Mouse (Mus musculus) cerebellum, adult 11 months (tissue): ENCODE results near the gene Lifr.

ENCODE experiments used
- DNase-seq: peaks from one replicate; pipeline ENCODE4 v3.0.0; 2022

Lifr gene

GRCm38 (mm10) chr15:7081795-7082194 lies 8.6 kb upstream of the Lifr start:
- DNase-seq, result no peak

GRCm38 (mm10) chr15:7082901-7083300 lies 7.5 kb upstream of the Lifr start:
- no peak for DNase-seq

GRCm38 (mm10) chr15:7084780-7085497 lies 5.5 kb upstream of the Lifr start:
- no peak for DNase-seq

- no peak for DNase-seq
These were observed 1.7 kb upstream of the Lifr start for GRCm38 (mm10) chr15:7088691-7089090.

- no peak for DNase-seq
These were observed 1.9 kb downstream of the Lifr start for GRCm38 (mm10) chr15:7092321-7092720.

- no peak for DNase-seq
These were observed 9.0 kb downstream of the Lifr start for GRCm38 (mm10) chr15:7099406-7099805.

DNA sequence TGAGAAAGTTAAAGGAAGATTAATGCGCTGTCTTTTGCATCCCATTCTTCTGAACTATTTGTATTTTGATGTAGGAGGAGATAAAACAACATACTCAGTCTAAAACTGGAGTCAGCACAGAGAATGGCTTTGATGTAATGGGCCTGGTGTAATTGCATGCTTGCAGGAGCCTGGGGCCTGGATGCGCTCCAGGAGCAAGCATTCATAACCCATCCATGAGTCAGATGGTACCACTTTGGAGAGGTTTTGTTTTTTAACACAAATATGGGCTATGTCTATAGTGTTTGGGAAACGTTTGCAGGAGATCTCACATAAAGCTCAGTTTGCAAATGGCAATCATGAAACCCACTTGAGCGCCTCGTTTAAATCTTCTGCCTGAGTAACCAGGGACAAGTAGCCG lies 9.8 kb downstream of the Lifr start:
- no peak for DNase-seq

DNA sequence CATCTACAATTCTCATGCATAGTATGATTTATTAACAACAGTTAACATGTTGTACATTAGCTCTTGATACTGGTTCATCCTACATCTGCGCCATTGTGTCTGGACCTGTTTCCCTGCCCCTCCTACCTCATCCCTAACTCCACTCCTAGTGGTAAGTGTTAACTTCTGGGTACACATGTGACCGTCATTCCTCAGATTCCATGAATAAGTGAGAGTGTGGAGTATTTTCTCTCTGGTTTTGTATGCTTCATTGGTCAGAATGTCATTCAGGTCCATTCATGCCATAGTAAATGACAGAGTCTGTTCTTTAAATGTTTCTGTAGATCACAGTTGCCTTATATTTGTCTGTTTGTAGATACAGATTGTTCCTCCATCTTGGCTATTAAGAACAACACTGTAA lies 12.6 kb downstream of the Lifr start:
- no peak for DNase-seq

GRCm38 (mm10) chr15:7105224-7105623 lies 14.8 kb downstream of the Lifr start:
- no peak for DNase-seq

- no peak for DNase-seq
These were observed 17.7 kb downstream of the Lifr start for GRCm38 (mm10) chr15:7108160-7108559.

DNA sequence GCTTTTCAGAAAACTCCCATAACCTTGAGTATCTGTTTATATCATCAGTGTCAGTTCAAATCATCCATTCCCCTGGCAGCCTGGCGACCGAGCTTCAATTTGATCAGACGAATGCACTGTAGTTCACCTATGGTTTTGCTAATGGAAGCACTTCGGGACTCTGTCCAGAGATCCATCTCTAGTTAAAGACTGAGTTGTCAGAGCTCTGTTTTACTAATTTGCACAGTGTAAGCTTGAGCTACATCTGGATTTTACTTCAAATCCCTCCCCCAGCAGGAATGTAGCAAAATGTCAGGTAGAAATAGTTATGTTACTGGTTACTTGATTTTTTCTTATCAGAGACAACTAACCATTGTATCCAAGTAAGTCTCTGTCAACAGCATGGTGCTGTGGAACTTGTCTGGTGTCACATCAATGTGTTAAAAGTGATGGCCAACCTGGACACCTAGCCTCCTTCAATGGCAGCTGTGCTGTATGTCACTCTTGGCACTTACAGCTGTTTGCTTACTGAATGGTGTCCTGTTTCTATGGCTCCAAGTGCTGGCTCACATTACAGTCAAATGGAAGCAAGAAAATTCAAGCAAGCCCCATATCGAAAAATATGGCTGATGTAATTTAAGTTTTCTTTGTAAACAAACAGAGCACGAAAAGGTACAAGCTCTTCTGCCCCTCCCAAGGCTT lies 22.0 kb downstream of the Lifr start:
- no peak for DNase-seq

GRCm38 (mm10) chr15:7113906-7114305 lies 23.5 kb downstream of the Lifr start:
- DNase-seq, result no peak

DNA sequence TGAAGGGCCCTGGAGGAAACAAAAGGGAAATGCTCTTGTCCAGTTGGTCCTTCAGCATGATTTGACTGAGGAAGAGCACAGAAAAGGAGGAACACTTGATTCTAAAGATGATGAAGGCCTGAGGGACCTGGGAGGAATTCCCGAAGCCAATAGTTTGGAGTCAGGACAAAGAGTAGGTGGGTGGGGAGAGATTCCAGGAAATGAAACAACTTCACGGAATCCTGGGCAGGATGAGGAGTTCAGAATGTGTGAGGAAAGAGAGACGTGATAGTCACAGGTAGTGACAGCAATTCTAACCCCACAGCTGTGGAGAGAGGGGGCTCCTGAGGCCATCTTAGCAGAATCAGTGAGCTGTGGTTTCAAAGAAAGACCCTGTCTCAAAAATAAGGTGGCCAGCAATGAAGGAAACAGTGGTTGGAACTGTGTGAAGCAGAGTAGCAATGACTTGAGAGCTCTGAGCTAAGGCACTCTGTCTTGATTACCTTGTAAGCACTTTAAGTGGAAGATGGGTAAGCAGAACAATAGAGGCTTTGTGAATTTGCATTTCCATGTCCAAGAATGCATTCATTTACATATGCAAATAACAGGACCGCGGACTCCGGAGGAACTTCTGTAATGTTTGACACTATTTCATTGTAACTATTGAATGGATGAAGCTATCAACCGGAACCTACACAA lies 25.1 kb downstream of the Lifr start:
- DNase-seq, result no peak

DNA sequence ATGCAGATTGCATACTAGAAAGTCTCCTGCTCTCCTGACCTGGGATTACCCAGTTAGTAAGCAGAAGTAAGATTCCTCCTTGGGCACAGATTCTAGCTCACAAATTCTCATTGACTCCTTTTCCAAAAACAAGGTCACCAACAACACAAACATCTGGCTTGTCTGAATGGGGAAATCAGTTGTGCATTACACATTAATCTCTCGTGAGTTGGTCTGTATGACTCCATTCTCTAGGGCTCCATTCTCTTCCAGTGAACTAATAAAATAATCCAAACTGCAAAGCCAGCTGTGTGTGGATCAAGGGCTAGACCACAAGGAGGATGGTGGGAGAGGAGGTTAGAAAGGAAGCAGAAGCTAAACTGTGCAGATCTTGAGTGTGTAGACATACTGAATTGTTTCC lies 25.8 kb downstream of the Lifr start:
- no peak for DNase-seq

DNA sequence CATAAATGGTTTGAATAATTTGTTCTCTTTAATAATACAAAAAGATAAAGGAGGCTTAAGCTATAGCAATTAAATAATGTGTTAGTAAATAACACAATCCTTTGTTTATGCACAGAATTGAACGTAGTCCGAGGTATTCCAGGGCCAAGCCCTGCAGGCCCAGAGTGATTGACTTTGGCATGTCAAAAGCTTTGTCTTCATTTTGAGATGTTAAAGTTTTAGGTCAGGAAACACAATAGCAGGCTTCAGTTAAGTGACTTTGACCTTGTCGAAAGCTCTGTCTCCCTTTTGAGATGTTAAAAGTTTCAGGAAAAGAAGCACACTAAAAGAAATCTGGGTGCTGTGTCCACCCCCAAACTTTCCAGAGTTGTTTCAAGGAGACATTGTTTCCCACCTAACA lies 26.3 kb downstream of the Lifr start:
- no peak for DNase-seq

GRCm38 (mm10) chr15:7117944-7118343 lies 27.5 kb downstream of the Lifr start:
- DNase-seq, result no peak

DNA sequence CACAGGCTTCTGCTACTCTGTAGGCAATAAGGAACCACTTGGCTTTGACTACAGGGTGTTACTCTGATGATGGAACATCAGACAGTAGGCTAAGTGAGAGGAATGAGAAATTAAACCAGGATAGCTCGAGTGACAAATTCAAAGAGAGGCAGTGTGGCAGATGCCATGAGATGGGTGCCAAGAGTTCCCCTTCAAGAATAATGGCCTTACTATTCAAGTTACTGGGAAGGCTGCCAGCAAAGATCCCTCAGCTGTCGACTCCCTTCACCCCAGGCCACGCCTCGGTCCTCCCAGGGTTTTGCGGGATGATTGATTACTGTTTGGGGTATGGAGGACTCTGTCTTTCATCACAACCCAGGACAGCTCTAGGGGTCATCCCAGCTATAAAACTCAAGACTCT lies 28.4 kb downstream of the Lifr start:
- DNase-seq, result no peak

- no peak for DNase-seq
These were observed 29.6 kb downstream of the Lifr start for GRCm38 (mm10) chr15:7119930-7120512.

- DNase-seq, result no peak
These were observed 33.5 kb downstream of the Lifr start for GRCm38 (mm10) chr15:7123781-7124450.

- no peak for DNase-seq
These were observed 35.8 kb downstream of the Lifr start for GRCm38 (mm10) chr15:7126171-7126570.

GRCm38 (mm10) chr15:7128627-7129126 lies 38.3 kb downstream of the Lifr start:
- no peak for DNase-seq

DNA sequence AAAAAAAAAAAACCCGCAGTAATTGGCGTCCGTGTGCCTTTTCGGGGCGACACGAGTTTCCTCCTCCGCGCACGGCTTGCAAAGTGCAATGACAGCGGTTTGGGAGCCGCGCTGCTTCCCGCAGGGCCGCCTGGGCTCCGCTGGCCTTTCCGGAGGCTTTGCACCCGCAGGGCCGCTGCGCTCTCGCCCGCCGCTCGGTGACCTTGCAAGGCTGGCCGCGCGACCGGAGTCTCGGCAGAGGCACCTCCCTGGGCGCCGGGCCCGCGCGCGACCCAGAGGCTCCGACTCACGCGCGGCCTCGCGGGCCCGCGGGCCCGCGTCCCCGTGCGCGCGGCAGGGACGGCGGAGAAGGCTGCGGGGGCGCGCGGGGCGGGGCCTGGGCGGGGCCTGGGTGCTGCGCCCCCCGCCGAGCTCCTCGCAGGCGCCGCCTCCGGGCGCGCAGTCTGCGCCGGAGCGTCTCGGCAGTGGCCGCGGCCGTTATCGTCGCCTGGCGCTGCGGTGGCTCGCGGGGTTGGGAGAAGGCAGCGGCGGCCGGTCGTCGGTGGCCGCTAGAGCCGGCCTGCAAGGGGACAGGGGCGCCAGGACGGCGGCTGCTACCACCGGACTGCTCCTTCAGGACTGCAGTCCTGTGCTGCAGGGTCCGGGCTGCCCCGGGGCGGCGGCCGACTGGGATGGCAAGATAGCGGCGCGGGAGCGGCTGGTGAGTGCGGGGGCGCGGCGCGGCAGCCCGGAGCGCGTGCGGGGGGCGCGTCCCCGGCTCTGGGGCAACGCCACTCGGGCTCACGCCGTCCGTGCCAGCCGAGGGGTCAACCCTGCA lies 38.9 kb downstream of the Lifr start:
- DNase-seq, result peak; percentile 84
